Comparison of ENCODE assay signal across 8 mouse cellular contexts in the genomic region with DNA sequence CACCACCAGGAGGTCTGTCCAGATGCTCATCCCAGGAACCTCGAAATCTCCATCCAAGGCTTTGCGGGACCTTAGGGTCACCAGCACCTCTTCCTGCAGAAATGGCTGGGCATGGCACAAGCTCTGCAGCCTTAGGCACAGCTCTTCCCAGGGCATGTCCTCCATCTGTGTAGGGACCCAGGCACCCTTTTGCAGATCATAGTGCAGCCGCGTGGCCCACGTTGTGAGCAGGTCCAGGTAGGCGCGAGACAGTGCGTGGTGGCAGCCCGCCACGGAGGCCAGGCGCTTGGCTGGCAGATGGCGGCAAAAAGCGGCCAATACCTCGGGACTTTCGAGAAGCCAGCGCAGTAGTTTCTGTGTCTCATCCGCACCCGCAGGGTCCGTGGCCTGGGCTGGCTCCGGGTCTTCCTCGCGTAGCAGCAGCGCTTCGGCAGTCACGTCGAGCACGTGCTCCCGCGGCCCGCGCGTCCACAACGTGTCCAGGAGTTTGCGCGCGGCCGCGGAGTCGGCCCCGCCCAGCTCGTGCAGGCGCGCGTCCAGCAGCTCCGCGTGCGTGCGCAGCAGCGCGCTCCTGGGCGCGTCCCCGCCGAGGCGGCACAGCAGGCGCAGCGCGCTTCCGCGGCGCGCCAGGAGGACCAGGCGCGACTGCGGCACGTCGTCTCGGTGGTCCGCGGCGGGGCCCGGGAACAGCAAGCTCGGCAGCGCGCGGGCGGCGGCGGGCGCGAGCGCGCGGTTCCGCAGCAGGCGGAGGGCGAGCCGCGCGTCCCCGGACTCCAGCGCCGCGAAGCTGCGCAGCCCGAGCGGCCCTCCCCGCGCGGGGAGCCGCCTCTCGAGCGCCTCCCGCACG. TPM values are rescaled to one million over a fixed set of nuclear protein-coding genes. Genes with fewer than 3 reads are reported as not detected.
DNase-seq lines count a peak whose midpoint lies in the region; ATAC-seq and TF ChIP-seq lines count a peak whose summit lies in the region.

Gas2 (plus strand) TSS at position 766 of the 847 bp plus-strand sequence.

- DNase-seq in Muller cell, postnatal 12 days (ENCODE audit: inconsistent ontology term) = peak; percentile 86
- DNase-seq in cerebellum, adult 9-10 months = peak; percentile 89
- DNase-seq in layer of hippocampus, adult 9-10 months (ENCODE audit: low spot score) = peak; percentile 58
- DNase-seq in thymus, adult 18-20 months = peak; percentile 72 to 76

- peak; percentile 81 for ATAC-seq in frontal cortex, adult (ENCODE audit: low TSS enrichment)
- ATAC-seq in hematopoietic stem cell, adult 5-6 weeks (replicated peaks in 1 of 2; ENCODE audit: insufficient read depth in 1 of 2, low FRiP score in 2 of 2, low TSS enrichment in 1 of 2, low read depth in 1 of 2, poor library complexity in 2 of 2, severe bottlenecking in 2 of 2) = peak; percentile 49 to 58
- peak; percentile 89 for ATAC-seq in lung, embryonic 15.5 days (ENCODE audit: borderline replicate concordance, extremely low read depth, low FRiP score, low TSS enrichment)

- no peak for TF ChIP-seq CTCF in olfactory bulb, adult 2 months (IDR thresholded peaks at IDR 0.05; ENCODE audit: insufficient read depth, low read depth, low read length)

- H3K4me3 ChIP-seq in lung, embryonic 15.5 days = peak within 1 kb of the TSS; percentile 81
- peak within 1 kb of the TSS; percentile 84 for H3K4me3 ChIP-seq in olfactory bulb, adult 2 months (ENCODE audit: insufficient read depth, low read depth, low read length)

- H3K4me2 ChIP-seq in lung, embryonic 15.5 days = peak within 1 kb of the TSS; percentile 86

- peak; percentile 51 for TF ChIP-seq POLR2A in olfactory bulb, adult 2 months (IDR thresholded peaks at IDR 0.05; ENCODE audit: insufficient read depth, low read depth, low read length)

- H3K36me3 ChIP-seq in lung, embryonic 15.5 days = 0 out of 2 replicates have a peak, but pooled peaks cover 3% of the 10 kb centered on the region

- 6% methylated on average over 88 of the region's 105 CpGs for WGBS in lung, embryonic 15.5 days
- 4% methylated on average over 105 of the region's 105 CpGs for WGBS in olfactory bulb, adult 2 months

- no peaks in the 10 kb centered on the region for H3K9me3 ChIP-seq in lung, embryonic 15.5 days

- H3K27me3 ChIP-seq in lung, embryonic 15.5 days = no peaks in the 10 kb centered on the region

- peak within 1 kb of the TSS; percentile 97 for H3K27ac ChIP-seq in lung, embryonic 15.5 days
- H3K27ac ChIP-seq in olfactory bulb, adult 2 months (ENCODE audit: insufficient read depth, low read depth, low read length) = peak within 1 kb of the TSS; percentile 83

- H3K9ac ChIP-seq in lung, embryonic 15.5 days = peak within 1 kb of the TSS; percentile 83

- peaks cover 14% of the 10 kb centered on the region for H3K4me1 ChIP-seq in lung, embryonic 15.5 days
- H3K4me1 ChIP-seq in olfactory bulb, adult 2 months (ENCODE audit: control insufficient read depth, insufficient read depth, low read length) = peaks cover 5% of the 10 kb centered on the region

RNA-seq across cellular contexts. Expression of gene Gas2, which starts in this region (rescaled TPM):
- 4.6 and 7.4 TPM in 2 replicates for total RNA-seq in hematopoietic stem cell, adult 5-6 weeks (2017)
- 14.4 and 16.0 TPM in 2 replicates for polyA plus RNA-seq in lung, embryonic 15.5 days (2015; fragmentation: Nextera tagmentation; extraction: Ambion mirVana)
- polyA plus RNA-seq in olfactory bulb, adult 2 months (2012; ENCODE audit: insufficient read depth, insufficient read length, low replicate concordance, missing spikeins) = not detected in 2 replicates

Comparison
In these comparisons a context has a peak if more than half of its experiments do, and no peak if none do; other contexts are left out.
1. Peak in every context shown above with its lines: DNase-seq, ATAC-seq, H3K4me3 ChIP-seq and H3K27ac ChIP-seq.
2. RNA of gene Gas2 (polyA plus RNA-seq): 14.4 to 16.0 TPM in lung, embryonic 15.5 days; not detected in olfactory bulb, adult 2 months; every median in the first group is over 10 times any median in the second.